Mouse (Mus musculus) thymus, postnatal 14 days (tissue): ENCODE measurements at regions not wholly inside any gene's neighbourhood (a gene's known extent, or its start where the extent isn't known, plus 50 kb on each side); places are given as distances from the start of the nearest gene placed in this dataset.

ENCODE experiments used
- DNase-seq: peaks from one replicate; pipeline ENCODE4 v3.0.0; 2021

- no peak for DNase-seq
Observed at GRCm38 (mm10) chr2:167752805-167753556, 63.4 kb upstream of the Tmem189 start.

- no peak for DNase-seq
Observed at GRCm38 (mm10) chr2:167751585-167751984, 62.0 kb upstream of the Tmem189 start.

GRCm38 (mm10) chr2:167748297-167748696 is 58.7 kb upstream of the Tmem189 start:
- no peak for DNase-seq

- no peak for DNase-seq
Observed at GRCm38 (mm10) chr2:167747164-167747843, 57.7 kb upstream of the Tmem189 start.

DNA sequence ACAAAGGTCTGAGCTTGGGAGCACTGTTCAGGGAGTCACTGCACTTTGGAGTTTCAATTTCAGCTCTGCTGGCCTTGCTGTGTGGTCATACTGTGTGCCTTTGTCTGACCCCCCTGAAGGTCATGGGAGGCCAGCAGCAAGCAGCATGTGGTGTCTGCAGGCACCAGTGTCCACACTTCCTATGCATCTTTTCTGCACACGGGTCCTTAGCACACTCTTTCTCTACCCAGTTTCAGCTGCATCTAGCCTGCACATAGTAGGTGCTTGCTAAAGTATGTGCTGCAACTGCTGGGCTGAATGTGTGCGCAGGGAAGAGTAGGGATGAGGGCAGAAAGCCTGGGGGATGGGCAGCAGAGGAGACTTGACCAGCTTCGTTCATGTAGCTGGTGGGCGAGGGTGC is 56.7 kb upstream of the Tmem189 start:
- DNase-seq = no peak

GRCm38 (mm10) chr2:167745409-167745808 is 55.8 kb upstream of the Tmem189 start:
- DNase-seq = no peak

GRCm38 (mm10) chr2:167744080-167744479 is 54.5 kb upstream of the Tmem189 start:
- no peak for DNase-seq

DNA sequence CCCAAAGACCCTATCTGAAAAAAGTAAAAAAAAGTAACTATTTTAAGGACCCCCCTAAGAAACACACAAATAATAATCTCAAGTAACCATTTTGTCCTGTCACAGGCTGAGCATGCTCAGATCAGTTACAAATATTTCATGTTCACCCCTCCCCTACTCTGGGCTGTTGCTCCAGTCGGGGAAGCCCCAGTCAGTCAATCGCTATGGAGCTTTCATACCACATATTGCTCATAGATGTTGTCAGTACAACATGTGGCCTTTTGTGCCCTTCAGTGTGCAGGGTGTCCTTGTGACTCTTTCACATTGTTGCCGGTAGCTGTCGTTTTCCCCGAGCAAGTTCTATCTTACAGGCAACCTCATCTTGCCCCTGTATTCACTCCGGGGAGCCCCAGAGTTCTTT is 52.9 kb upstream of the Tmem189 start:
- no peak for DNase-seq

DNA sequence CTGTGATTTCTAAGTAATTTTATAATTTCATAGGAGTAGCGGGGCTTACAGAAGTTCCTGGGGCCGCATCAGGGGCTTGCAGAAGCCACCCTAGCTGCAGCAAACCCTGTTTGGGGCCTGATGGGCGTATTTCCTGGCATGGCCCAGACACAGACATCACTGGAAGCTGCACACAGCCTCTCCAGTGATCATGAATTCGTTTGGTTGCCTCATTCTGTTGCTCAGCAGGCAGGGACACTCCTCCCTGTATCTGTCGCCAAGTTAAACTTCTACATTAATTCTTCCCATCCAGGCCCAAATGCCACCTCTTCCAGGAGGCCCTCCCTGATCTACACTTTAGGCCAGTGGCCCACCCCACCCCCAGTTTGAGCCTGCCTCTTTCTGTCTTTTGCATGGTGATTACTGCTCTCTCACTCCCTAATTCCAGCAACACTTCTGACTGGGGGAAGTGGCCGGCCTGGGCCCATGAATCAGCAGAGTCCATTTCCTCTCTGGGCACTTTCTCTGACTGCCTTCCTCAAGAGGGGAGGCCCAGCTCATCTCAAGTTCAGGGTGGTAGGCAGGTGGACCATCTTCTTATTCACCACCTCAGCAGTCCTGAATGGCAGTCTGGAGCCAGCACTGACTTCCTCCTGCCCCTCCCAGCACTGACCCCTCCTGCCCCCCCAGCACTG is 51.0 kb upstream of the Tmem189 start:
- DNase-seq = no peak
